Mouse (Mus musculus): ENCODE measurements around the gene Sft2d1. TPM values are rescaled to one million over a fixed set of nuclear protein-coding genes. Genes with fewer than 3 reads are reported as not detected.
A peak's percentile ranks its signal among the peaks of the same experiment; 100 is the strongest.
"Not testable (repeated sequence)": the region's sequence is repeated elsewhere in the genome, so short reads cannot be mapped to it uniquely, and the experiment has no call there.

Sft2d1 gene
- 60.6 and 72.1 TPM in 2 replicates for polyA plus RNA-seq (2015; fragmentation: Nextera tagmentation; extraction: Ambion mirVana)

DNA sequence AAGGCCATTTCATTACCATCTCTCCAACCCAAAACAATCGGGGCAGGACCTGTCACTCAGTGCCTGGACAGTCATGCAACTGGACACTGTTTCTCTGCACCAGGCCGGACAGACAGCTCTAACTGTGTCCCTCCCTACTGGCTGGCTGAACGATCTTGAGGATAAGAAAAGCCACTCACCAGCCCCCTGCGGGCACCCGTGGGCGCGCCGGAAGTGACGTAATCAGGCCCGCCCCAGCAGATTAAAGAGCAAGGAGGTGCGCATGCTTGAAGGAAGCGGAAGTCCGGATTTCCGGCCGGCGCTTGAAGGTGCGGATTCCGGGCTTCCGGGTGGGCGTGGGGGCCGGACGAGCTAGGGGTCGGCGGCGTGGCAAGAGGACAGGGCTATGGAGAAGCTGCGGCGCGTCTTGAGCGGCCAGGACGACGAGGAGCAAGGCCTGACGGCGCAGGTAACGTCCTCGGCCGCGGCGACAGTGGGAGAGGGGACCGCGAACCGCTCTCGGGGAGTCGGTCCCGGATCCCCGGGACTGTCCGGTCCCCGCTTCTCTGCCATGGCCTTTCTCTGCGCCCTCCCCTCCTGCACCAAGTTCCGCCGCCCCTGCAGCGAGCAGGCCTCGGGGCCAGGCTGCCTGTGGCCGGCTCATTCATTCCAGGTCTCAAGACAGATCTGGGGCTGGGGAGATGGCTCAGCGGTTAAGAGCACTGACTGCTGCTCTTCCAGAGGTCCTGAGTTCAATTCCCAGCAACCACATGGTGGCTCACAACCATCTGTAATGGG, at the start of gene Sft2d1:
Gene Sft2d1, plus strand, starts transcription at position 265 of the 777 bp plus-strand sequence.
- WGBS = under 1% methylated on average over 54 of the region's 54 CpGs
- Histone ChIP-seq H3K9ac (peak within 1 kb of the TSS; percentile 82), H3K27me3 (no peaks in the 10 kb centered on the region), H3K4me3 (replicated peaks) (peak within 1 kb of the TSS; percentile 79), H3K9me3 (replicated peaks) (no peaks in the 10 kb centered on the region), H3K36me3 (no peaks in the 10 kb centered on the region), H3K27ac (replicated peaks) (peak within 1 kb of the TSS; percentile 70), H3K4me1 (peaks cover 18% of the 10 kb centered on the region), H3K4me2 (replicated peaks) (peak within 1 kb of the TSS; percentile 64)
- ATAC-seq (ENCODE audit: insufficient number of reproducible peaks, low FRiP score, low TSS enrichment, low read depth) = peak; percentile 90

DNA sequence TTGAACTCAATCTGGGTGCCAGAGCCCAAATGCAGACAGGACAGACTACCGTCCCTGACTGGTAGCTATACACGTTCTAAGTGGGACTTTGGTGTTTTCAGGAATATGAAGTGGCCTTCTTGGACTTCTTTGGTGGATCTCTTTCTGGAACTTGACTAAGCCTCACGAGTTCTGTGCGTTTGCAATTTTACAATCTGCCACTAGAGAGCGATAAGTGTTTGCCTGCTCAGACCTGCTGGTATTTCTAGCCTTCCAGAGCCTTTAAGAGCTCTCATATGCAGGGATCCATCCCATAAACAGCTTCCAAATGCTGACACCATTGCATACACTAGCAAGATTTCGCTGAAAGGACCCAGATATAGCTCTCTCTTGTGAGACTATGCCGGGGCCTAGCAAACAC, 46.3 kb upstream of the Sft2d1 start:
- H3K4me2 ChIP-seq (replicated peaks); H3K27me3 ChIP-seq; H3K9ac ChIP-seq; H3K36me3 ChIP-seq; ATAC-seq (ENCODE audit: insufficient number of reproducible peaks, low FRiP score, low TSS enrichment, low read depth); H3K4me1 ChIP-seq; H3K9me3 ChIP-seq (replicated peaks); H3K4me3 ChIP-seq (replicated peaks); H3K27ac ChIP-seq (replicated peaks): not testable (repeated sequence)
- 18% methylated on average over 7 of the region's 7 CpGs for WGBS

DNA sequence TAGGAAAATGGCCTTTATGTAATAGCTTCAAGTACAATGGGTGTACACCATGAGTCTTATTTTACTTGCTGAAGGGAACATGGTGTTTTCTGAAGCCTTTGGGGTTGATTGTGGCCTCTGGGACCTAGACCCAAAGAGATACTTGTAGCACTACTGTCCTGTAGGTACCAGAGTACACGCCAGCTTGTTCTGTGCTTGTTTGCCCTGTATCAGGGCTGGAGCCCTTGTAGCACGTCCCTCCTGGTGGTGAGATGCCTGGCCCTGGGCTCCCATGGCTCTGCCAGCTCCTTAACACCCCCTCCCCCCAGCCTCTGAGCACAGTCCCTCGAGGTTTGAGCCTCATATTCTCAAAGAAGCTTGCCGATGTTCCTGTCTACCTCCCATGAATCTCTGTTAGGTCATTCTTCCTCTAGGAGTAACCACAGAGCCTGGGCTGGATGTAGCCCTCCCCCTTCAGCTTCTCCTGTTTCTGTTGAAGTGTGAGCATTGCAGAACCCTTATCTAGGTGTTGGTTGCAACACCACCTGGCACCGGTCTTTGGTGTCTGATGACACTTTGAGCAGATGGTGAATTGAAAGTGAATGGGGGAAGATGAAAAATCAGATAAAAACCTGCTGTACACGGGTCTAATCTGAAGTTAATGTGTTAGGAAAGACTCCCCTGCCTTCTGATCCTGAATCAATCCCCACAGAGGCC, 38.7 kb upstream of the Sft2d1 start:
- 50% methylated on average over 6 of the region's 6 CpGs for WGBS
- Histone ChIP-seq H3K4me2 (replicated peaks) (no peak overlapping the region), H3K4me1 (no peaks in the 10 kb centered on the region), H3K9me3 (replicated peaks) (no peaks in the 10 kb centered on the region), H3K27ac (replicated peaks) (no peak overlapping the region), H3K36me3 (no peaks in the 10 kb centered on the region), H3K9ac (no peak overlapping the region), H3K4me3 (replicated peaks) (no peak overlapping the region), H3K27me3 (peaks cover 3% of the 10 kb centered on the region; the same call in 1 of the 2 replicates)
- no peak for ATAC-seq (ENCODE audit: insufficient number of reproducible peaks, low FRiP score, low TSS enrichment, low read depth)

DNA sequence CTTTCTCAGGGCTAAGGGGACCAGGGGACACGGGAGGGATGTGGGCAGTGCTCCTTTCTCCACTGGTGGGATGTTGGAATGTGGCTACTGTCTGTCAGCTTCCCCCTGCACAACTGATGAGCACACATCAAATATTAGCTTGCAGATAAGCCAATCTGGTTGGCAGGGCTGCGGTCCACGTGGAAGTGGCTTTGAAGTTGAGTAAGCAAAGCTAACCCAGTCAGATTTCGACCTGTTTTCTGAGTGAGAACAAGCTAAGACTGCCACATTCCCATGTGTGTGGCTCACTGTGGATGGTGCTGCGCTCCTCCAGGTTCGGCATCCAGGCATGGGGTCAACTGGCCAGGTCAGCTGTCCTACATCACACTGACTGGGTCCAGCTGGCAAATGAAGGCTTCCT, 38.0 kb upstream of the Sft2d1 start:
- no peak for ATAC-seq (ENCODE audit: insufficient number of reproducible peaks, low FRiP score, low TSS enrichment, low read depth)

DNA sequence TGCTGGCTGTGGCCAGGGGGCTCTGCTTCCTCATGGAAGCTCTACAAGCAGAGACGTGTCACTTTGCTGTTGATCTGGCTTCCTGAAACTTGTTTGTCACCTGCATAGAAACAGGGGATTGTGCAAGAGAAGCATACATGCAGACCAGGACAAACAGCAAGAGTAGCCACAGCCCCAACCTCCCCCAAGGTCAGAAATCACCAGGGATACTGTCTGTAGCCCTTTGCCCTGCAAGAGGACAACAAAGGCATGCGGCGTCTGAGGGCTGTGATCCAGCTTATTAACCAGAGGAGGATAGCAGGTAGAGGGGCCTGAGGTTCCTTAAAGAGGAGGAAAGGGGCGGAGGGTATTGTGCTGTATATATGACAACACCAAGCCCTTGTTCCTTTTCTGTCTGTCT, 34.8 kb upstream of the Sft2d1 start:
- WGBS = 69% methylated on average over 4 of the region's 4 CpGs
- H3K27me3 ChIP-seq = no peaks in the 10 kb centered on the region; the same call in 1 of the 2 replicates
- H3K9me3 ChIP-seq (replicated peaks) = no peaks in the 10 kb centered on the region
- no peaks in the 10 kb centered on the region for H3K4me1 ChIP-seq
- H3K9ac ChIP-seq = no peak overlapping the region
- H3K4me3 ChIP-seq (replicated peaks) = no peak overlapping the region
- ATAC-seq (ENCODE audit: insufficient number of reproducible peaks, low FRiP score, low TSS enrichment, low read depth) = no peak
- no peak overlapping the region for H3K4me2 ChIP-seq (replicated peaks)
- no peaks in the 10 kb centered on the region for H3K36me3 ChIP-seq
- H3K27ac ChIP-seq (replicated peaks) = no peak overlapping the region

More for the DNA sequence above, 38.0 kb upstream of the Sft2d1 start:
- H3K4me3 ChIP-seq (replicated peaks) = no peak overlapping the region
- H3K9me3 ChIP-seq (replicated peaks) = no peaks in the 10 kb centered on the region
- H3K4me2 ChIP-seq (replicated peaks) = no peak overlapping the region
- no peak overlapping the region for H3K27ac ChIP-seq (replicated peaks)
- H3K4me1 ChIP-seq = no peaks in the 10 kb centered on the region
- peaks cover 3% of the 10 kb centered on the region; the same call in 1 of the 2 replicates for H3K27me3 ChIP-seq
- no peaks in the 10 kb centered on the region for H3K36me3 ChIP-seq
- no peak overlapping the region for H3K9ac ChIP-seq
- 72% methylated on average over 6 of the region's 6 CpGs for WGBS

DNA sequence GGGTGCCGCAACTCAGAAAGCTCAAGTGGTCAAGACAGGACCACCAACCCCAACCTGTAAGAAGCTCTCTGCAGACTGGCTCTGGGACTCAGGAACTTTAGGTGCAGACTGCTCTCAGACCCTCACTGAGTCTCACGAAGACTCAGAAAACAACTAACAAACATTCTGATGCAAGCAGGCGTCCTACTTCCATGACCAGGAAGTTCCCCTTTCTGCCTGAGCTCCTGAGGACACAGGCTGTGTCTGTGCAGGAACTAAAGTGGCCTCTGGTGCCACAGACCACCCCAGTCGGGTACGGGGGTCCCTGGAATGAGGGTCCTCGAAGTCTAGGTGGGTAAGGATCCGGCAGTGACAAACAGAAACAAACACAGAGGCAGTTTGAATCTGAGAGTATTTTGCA, 34.2 kb upstream of the Sft2d1 start:
- H3K27ac ChIP-seq (replicated peaks) = no peak overlapping the region
- no peaks in the 10 kb centered on the region for H3K4me1 ChIP-seq
- no peaks in the 10 kb centered on the region; the same call in 1 of the 2 replicates for H3K27me3 ChIP-seq
- ATAC-seq (ENCODE audit: insufficient number of reproducible peaks, low FRiP score, low TSS enrichment, low read depth) = no peak
- WGBS = 78% methylated on average over 7 of the region's 7 CpGs
- no peaks in the 10 kb centered on the region for H3K36me3 ChIP-seq
- H3K4me3 ChIP-seq (replicated peaks) = no peak overlapping the region
- H3K9ac ChIP-seq = no peak overlapping the region
- H3K9me3 ChIP-seq (replicated peaks) = no peaks in the 10 kb centered on the region
- no peak overlapping the region for H3K4me2 ChIP-seq (replicated peaks)

DNA sequence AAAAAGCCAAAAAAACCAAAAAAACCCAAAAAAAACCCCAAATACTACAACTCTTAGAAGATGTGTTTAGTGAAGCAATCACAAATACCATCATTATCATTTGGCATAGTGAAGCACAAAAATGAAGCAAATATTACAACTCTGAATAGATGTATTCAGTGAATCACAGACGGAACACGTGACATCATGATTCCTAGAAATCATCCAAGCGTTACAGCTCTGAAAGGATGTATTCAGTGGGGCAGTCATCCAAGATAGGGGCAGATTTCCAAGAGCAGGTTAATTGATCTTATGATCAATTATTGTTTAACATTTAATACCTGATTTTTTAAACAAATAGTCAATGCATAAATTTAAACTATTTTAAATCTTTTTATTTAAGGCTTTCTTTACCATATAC, 33.6 kb upstream of the Sft2d1 start:
- H3K4me2 ChIP-seq (replicated peaks) = no peak overlapping the region
- no peak overlapping the region for H3K27ac ChIP-seq (replicated peaks)
- WGBS = 78% methylated on average over 3 of the region's 3 CpGs
- no peaks in the 10 kb centered on the region for H3K9me3 ChIP-seq (replicated peaks)
- H3K4me3 ChIP-seq (replicated peaks) = no peak overlapping the region
- no peaks in the 10 kb centered on the region for H3K36me3 ChIP-seq
- H3K4me1 ChIP-seq = no peaks in the 10 kb centered on the region
- no peak overlapping the region for H3K9ac ChIP-seq
- no peaks in the 10 kb centered on the region; the same call in 1 of the 2 replicates for H3K27me3 ChIP-seq
- ATAC-seq (ENCODE audit: insufficient number of reproducible peaks, low FRiP score, low TSS enrichment, low read depth) = no peak

DNA sequence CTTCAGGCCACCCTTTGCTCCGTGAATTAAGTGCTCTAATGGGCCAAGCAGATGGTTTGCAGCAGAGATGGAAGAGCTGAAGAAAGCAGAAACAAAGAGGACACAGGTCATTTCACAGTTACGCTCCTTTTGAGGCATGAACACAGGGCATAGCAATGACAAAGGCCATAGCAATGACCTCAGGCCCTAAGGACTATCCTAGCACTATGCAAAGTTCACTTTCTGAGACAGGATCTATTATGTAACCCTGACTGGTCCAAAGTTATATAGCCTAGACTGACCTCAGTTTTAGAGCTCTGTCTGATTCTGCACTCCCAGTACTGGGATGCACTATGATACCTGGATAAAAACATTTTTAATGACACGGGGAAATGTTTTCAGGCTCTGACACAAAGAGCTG, 32.5 kb upstream of the Sft2d1 start:
- Histone ChIP-seq H3K4me1 (peaks cover 5% of the 10 kb centered on the region; the same call in 1 of the 2 replicates), H3K9me3 (replicated peaks) (no peaks in the 10 kb centered on the region), H3K4me2 (replicated peaks) (no peak overlapping the region), H3K9ac (no peak overlapping the region), H3K27ac (replicated peaks) (no peak overlapping the region), H3K4me3 (replicated peaks) (no peak overlapping the region), H3K27me3 (no peaks in the 10 kb centered on the region; the same call in 1 of the 2 replicates), H3K36me3 (no peaks in the 10 kb centered on the region)
- ATAC-seq (ENCODE audit: insufficient number of reproducible peaks, low FRiP score, low TSS enrichment, low read depth) = no peak
- WGBS = 63% methylated on average over 3 of the region's 3 CpGs

DNA sequence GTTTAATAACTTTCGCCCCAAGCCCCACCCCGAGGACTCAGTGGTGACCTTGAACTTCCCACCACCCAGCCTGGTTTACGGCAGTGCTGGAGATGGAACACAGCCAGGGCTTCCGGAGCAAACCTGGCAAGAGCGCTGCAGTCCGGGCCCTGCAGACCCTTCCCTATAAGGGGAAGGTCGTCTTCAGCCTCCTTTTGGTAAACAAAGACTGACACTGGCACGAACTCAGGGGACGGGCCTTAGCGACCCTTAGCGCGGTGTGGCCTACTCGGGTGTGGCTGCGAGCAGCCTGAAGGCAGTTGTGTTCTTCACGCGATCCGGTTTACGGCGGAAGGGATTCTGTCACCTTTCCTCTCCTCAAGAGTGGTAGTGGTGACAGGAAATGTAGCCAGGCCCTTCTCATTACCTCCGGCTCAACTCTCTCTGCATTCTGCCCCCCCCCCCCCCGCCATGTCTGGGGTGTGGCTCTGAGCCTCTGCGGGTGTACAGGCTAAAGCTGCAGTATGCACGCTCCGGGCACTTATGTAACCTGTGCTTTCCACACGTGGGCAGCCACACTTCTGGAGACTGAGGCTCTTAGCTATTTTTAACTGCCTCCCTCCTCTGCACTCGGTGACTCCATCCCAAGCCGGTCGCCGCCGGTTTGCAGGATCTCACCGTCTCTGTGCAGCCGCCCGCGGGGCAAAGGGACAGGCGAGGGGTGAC, 27.9 kb upstream of the Sft2d1 start, which contains the start of gene Mpc1:
Gene Mpc1, plus strand, starts transcription at position 84 of the 705 bp plus-strand sequence.
- no peaks in the 10 kb centered on the region for H3K27me3 ChIP-seq
- peak within 1 kb of the TSS; percentile 98 for H3K4me2 ChIP-seq (replicated peaks)
- peak; percentile 71 for ATAC-seq (ENCODE audit: insufficient number of reproducible peaks, low FRiP score, low TSS enrichment, low read depth)
- H3K4me3 ChIP-seq (replicated peaks) = peak within 1 kb of the TSS; percentile 91
- 1% methylated on average over 34 of the region's 35 CpGs for WGBS
- H3K27ac ChIP-seq (replicated peaks) = peak within 1 kb of the TSS; percentile 91
- peak within 1 kb of the TSS; percentile 79 for H3K9ac ChIP-seq
- H3K9me3 ChIP-seq (replicated peaks) = no peaks in the 10 kb centered on the region
- no peaks in the 10 kb centered on the region for H3K36me3 ChIP-seq
- peaks cover 15% of the 10 kb centered on the region for H3K4me1 ChIP-seq

DNA sequence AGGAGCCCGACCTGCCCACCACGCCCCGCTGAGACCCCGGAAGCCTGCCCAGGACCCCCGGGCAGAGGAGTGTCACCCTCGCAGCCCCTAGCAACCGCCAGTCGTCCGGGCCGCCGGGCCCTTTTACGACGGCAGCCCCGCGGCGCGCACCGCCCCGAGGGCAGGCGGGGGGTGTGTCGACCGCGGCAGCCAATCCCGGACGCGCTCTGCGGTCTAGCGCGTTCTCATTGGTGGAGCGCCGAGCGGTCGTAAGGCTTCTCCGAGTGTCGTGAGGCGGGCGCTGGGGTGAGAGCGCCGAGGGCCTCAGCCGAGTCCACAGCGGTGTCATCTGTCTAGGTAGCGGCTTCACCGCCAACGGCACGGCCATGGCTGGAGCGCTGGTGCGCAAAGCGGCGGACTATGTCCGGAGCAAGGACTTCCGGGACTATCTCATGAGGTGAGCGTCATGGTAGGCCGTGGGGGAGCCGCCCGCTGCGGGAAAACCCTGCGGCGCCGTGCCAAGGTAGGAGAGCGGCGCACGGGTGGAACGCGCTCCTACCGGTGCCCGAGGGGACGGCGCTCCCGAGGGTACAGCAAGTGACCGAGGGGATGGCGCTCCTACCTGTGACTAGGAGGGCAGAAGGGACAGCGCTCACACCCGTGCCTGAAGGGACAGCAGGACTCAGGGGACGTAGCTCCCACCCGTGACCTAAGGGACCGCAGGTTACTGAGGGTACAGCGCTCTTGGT, 27.2 kb upstream of the Sft2d1 start:
- Histone ChIP-seq H3K4me2 (replicated peaks) (peak overlapping the region; percentile 98), H3K36me3 (no peaks in the 10 kb centered on the region), H3K27me3 (no peaks in the 10 kb centered on the region), H3K9me3 (replicated peaks) (no peaks in the 10 kb centered on the region), H3K4me1 (peaks cover 15% of the 10 kb centered on the region), H3K9ac (peak overlapping the region; percentile 79), H3K4me3 (replicated peaks) (peak overlapping the region; percentile 91), H3K27ac (replicated peaks) (peak overlapping the region; percentile 91)
- peak; percentile 99 for ATAC-seq (ENCODE audit: insufficient number of reproducible peaks, low FRiP score, low TSS enrichment, low read depth)
- WGBS = under 1% methylated on average over 77 of the region's 77 CpGs
